Mouse (Mus musculus): ENCODE data around the gene Kif26b.

DNA sequence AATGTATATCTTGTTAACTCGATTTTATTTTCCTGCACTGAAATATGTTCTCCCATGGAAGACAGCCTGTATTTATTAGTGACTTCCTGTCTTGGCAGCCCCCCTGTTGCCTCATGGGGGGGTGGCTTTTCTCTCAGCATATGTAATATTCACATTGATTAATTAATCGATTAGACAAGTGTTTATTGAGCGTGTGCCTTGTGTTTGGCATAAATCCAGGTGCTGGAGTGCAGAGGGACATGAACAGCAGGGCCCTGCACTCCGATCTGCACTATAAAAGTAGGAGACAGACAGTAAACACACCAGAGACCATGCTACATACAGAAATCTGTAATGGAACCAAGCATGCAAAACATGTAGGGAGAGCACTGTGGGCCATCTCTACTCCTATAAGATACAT lies 236.0 kb downstream of the Kif26b start:
- TF ChIP-seq POLR2A (IDR thresholded peaks at IDR 0.05; ENCODE audit: borderline replicate concordance, insufficient read depth, low read length): no peak
- TF ChIP-seq CTCF (IDR thresholded peaks at IDR 0.05; ENCODE audit: borderline replicate concordance, insufficient read depth, low read depth, low read length): no peak

Data from cerebellum, adult 2 months (tissue).